Mouse (Mus musculus) myocyte (in vitro differentiated cells): Measurements from ENCODE around the gene Tuba3b. TPM values are rescaled to one million over a fixed set of nuclear protein-coding genes. Genes with fewer than 3 reads are reported as not detected.

ENCODE experiments used
- H3K27me3 ChIP-seq: one replicate; pipeline ENCODE4 v1.6.1; 2011; ENCODE audit not compliant: control insufficient read depth, insufficient read depth, insufficient read length
- H3K36me3 ChIP-seq: one replicate; pipeline ENCODE4 v1.6.1; 2011; ENCODE audit not compliant: control insufficient read depth, insufficient read depth
- H3K4me2 ChIP-seq: one replicate; pipeline ENCODE4 v1.6.1; 2011; ENCODE audit warnings: low read depth, control low read depth
- H3K4me3 ChIP-seq: one replicate; pipeline ENCODE4 v1.5.1; 2011; ENCODE audit warnings: mild to moderate bottlenecking, control low read depth, moderate library complexity
- H3K79me2 ChIP-seq: one replicate; pipeline ENCODE4 v1.6.1; 2011; ENCODE audit not compliant: control insufficient read depth, insufficient read depth
- H3ac ChIP-seq: one replicate; pipeline ENCODE4 v1.6.1; 2011; ENCODE audit not compliant: control insufficient read depth, insufficient read length
- CEBPB ChIP-seq: IDR thresholded peaks from 2 replicates; pipeline ENCODE4 v1.6.1; 2011; ENCODE audit warnings: mild to moderate bottlenecking, moderate library complexity; ENCODE audit not compliant: poor library complexity, insufficient read depth, severe bottlenecking
- E2F4 ChIP-seq: IDR thresholded peaks from one replicate; pipeline ENCODE4 v1.6.1; 2011; ENCODE audit warnings: mild to moderate bottlenecking, control low read depth, moderate library complexity; ENCODE audit not compliant: insufficient read depth
- MAX ChIP-seq: IDR thresholded peaks from one replicate; pipeline ENCODE4 v1.6.1; 2011; ENCODE audit warnings: low read depth, mild to moderate bottlenecking, control low read depth
- MYOD1 ChIP-seq, 3 experiments: IDR thresholded peaks; one replicate each; pipeline ENCODE4 v1.6.1; 2011; ENCODE audit warnings: control low read depth in 2 of 3, low read depth in 2 of 3, mild to moderate bottlenecking in 2 of 3, moderate library complexity in 1 of 3; ENCODE audit not compliant: insufficient read length in 2 of 3, control insufficient read depth in 1 of 3
- MYOG ChIP-seq, 3 experiments: IDR thresholded peaks; one replicate each; pipeline ENCODE4 v1.6.1; 2011; ENCODE audit warnings: control low read depth in 2 of 3, low read depth in 2 of 3, mild to moderate bottlenecking in 2 of 3; ENCODE audit not compliant: insufficient read length in 2 of 3, control insufficient read depth in 1 of 3, insufficient read depth in 1 of 3
- POLR2A ChIP-seq: IDR thresholded peaks from one replicate; pipeline ENCODE4 v1.6.1; 2011; ENCODE audit warnings: low read depth, mild to moderate bottlenecking, control low read depth, moderate library complexity; ENCODE audit not compliant: insufficient read length
- POLR2AphosphoS2 ChIP-seq: IDR thresholded peaks from one replicate; pipeline ENCODE4 v1.6.1; 2011; ENCODE audit warnings: low read depth, control low read depth; ENCODE audit not compliant: insufficient read length
- REST ChIP-seq: IDR thresholded peaks from one replicate; pipeline ENCODE4 v1.6.1; 2011; ENCODE audit warnings: mild to moderate bottlenecking, control low read depth, moderate library complexity; ENCODE audit not compliant: insufficient read depth, insufficient read length
- SRF ChIP-seq: IDR thresholded peaks from one replicate; pipeline ENCODE4 v1.6.1; 2011; ENCODE audit warnings: low read depth; ENCODE audit not compliant: control insufficient read depth, insufficient read length
- TCF12 ChIP-seq: IDR thresholded peaks from one replicate; pipeline ENCODE4 v1.6.1; 2011; ENCODE audit warnings: mild to moderate bottlenecking, control low read depth; ENCODE audit not compliant: poor library complexity, insufficient read depth, severe bottlenecking
- TCF3 ChIP-seq: IDR thresholded peaks from one replicate; pipeline ENCODE4 v1.6.1; 2011; ENCODE audit warnings: low read depth, control low read depth; ENCODE audit not compliant: insufficient read length
- USF1 ChIP-seq: IDR thresholded peaks from one replicate; pipeline ENCODE4 v1.6.1; 2011; ENCODE audit warnings: low read depth, mild to moderate bottlenecking, control low read depth, moderate library complexity
- polyA plus RNA-seq: library from polyadenylated mRNA; unstranded; fragments of >200 nt; fragmentation: generic; extraction: Trizol; gene quantifications from one replicate; pipeline ENCODE4 v1.2.1, GENCODE M21; 2012; ENCODE audit warnings: missing spikeins

Tuba3b gene
- polyA plus RNA-seq, 1 experiment = not detected

DNA sequence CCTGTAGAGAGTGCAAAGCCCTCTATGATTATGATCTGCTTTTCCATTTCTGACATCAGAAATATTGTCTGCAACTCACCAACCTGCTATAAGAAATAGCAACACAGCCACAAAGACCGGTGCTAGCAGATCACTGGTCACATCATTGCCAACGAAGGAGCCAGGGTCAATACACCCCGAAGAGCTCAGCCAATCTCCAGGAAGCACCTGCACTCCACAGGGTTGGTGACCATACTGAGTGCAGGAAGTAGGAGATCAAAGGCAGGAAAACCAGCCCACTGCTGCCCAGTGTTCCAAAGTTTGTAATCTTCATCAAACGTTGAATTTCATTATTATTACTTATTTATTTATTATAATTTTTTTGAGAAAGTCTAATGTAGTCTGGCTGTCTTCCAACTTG lies 10.9 kb upstream of the Tuba3b start:
- Histone ChIP-seq H3K79me2 (no peaks in the 10 kb centered on the region), H3K27me3 (no peaks in the 10 kb centered on the region), H3ac (no peak overlapping the region), H3K4me3 (no peak overlapping the region), H3K36me3 (no peaks in the 10 kb centered on the region), H3K4me2 (no peak overlapping the region)
- TF ChIP-seq TCF12 (no peak), CEBPB (no peak), MYOD1 (IDR thresholded peaks at IDR 0.05; ENCODE audit: control insufficient read depth in 1 of 3, insufficient read length in 2 of 3, low read depth in 2 of 3) (no peak), MYOG (IDR thresholded peaks at IDR 0.05; ENCODE audit: control insufficient read depth in 1 of 3, insufficient read depth in 1 of 3, insufficient read length in 2 of 3, low read depth in 2 of 3) (no peak), SRF (no peak)

DNA sequence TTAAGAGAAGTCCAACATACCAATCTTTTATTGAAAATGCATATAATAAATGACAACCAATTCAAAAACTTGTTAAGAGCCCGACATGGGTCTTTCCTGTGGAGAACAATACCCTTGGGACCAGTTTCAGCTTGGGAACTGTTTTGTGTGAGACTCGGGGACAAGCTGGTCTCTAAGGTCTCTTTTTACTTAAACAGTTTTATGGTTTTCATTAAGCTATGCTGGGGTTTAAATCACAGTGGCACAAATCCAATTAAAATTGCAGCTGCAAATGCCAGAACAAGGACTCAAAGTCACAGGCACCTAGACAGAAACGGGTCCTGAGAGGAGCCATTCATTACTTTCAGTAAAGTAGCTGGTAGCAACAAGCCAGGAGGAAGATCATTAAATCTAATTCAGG lies 10.4 kb upstream of the Tuba3b start:
- Histone ChIP-seq H3K4me3 (no peak overlapping the region), H3K36me3 (no peaks in the 10 kb centered on the region), H3K4me2 (no peak overlapping the region), H3K79me2 (no peaks in the 10 kb centered on the region), H3ac (no peak overlapping the region), H3K27me3 (no peaks in the 10 kb centered on the region)
- TF ChIP-seq E2F4 = no peak
- TF ChIP-seq MAX = no peak
- no peak for TF ChIP-seq CEBPB
- TF ChIP-seq TCF12 = no peak
- no peak for TF ChIP-seq SRF
- TF ChIP-seq REST = no peak
- no peak for TF ChIP-seq POLR2AphosphoS2
- TF ChIP-seq POLR2A = no peak

DNA sequence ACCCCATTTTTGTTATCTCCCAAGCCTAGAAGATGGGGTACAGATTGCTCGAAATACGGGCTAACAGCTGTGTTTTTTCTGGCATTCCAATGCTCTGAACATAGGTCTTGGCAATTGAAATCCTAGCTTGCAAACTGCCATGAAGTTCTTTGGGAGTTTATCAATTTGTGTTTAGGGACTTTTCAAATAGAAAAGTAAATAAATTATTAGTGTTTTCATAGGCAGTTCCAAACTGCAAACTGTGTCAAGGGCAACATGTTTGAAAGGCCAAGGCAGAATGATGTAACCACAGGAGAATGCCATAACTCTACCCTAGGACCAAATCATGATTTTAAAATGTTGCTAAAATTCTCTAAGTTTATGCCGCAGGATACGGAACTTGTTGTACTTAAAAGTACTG lies 7.8 kb upstream of the Tuba3b start:
- Histone ChIP-seq H3ac (no peak overlapping the region), H3K4me3 (no peak overlapping the region)

DNA sequence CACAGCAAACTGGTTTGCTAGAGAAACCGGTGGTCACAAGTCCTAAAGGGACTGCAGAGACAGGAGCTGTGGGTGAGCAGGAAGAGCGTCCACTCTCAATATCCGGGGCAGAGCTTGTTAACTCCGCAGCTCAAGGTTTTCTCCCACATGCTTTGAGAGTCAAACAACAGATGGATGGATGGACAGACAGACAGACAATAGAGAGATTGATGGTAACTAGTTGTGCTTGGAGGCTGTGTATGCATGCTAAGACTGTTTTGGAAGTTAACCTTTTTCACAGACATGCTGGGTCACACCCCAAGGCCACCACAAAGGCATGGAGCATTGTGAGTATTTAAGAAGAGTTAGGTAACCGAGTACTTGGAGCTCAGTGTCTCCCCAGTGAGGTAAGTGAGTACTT lies 6.9 kb upstream of the Tuba3b start:
- H3ac ChIP-seq = no peak overlapping the region
- H3K36me3 ChIP-seq = no peaks in the 10 kb centered on the region
- H3K79me2 ChIP-seq = no peaks in the 10 kb centered on the region
- H3K27me3 ChIP-seq = no peaks in the 10 kb centered on the region
- no peak overlapping the region for H3K4me2 ChIP-seq
- TF ChIP-seq MYOG (IDR thresholded peaks at IDR 0.05; ENCODE audit: control insufficient read depth in 1 of 3, insufficient read depth in 1 of 3, insufficient read length in 2 of 3, low read depth in 2 of 3) (no peak), TCF12 (no peak), E2F4 (no peak), REST (no peak), MYOD1 (IDR thresholded peaks at IDR 0.05; ENCODE audit: control insufficient read depth in 1 of 3, insufficient read length in 2 of 3, low read depth in 2 of 3) (no peak), CEBPB (no peak), POLR2AphosphoS2 (no peak), USF1 (no peak), TCF3 (no peak), SRF (no peak)
- H3K4me3 ChIP-seq = no peak overlapping the region

More for the DNA sequence above, 7.8 kb upstream of the Tuba3b start:
- no peaks in the 10 kb centered on the region for H3K27me3 ChIP-seq
- no peaks in the 10 kb centered on the region for H3K79me2 ChIP-seq
- TF ChIP-seq CEBPB = no peak
- no peak for TF ChIP-seq MYOD1 (IDR thresholded peaks at IDR 0.05; ENCODE audit: control insufficient read depth in 1 of 3, insufficient read length in 2 of 3, low read depth in 2 of 3)
- no peak for TF ChIP-seq MYOG (IDR thresholded peaks at IDR 0.05; ENCODE audit: control insufficient read depth in 1 of 3, insufficient read depth in 1 of 3, insufficient read length in 2 of 3, low read depth in 2 of 3)
- H3K4me2 ChIP-seq = no peak overlapping the region
- H3K36me3 ChIP-seq = no peaks in the 10 kb centered on the region

DNA sequence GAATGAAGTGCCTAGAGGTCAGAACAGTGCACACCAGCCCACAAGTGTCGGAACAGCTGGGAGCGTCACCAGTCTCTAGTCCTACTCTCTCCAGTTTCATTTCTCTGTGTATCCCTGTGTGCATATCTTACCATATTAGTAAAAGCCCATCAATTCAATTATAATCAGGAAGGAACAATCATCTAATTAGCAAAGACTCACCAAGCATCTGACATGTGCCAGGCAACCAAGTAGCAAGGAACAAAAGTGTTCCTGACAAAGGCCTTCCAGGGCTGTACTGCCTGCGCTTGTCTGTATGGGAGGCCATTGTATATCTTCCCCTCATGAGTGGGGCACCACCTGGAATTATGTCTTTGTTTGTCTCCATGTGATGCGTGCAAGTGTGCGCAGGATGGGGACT lies 4.7 kb upstream of the Tuba3b start:
- Histone ChIP-seq H3ac (no peak overlapping the region), H3K36me3 (no peaks in the 10 kb centered on the region), H3K27me3 (no peaks in the 10 kb centered on the region), H3K79me2 (no peaks in the 10 kb centered on the region), H3K4me3 (no peak overlapping the region), H3K4me2 (no peak overlapping the region)
- TF ChIP-seq TCF3 (no peak), MYOD1 (IDR thresholded peaks at IDR 0.05; ENCODE audit: control insufficient read depth in 1 of 3, insufficient read length in 2 of 3, low read depth in 2 of 3) (no peak), POLR2A (no peak), MYOG (IDR thresholded peaks at IDR 0.05; ENCODE audit: control insufficient read depth in 1 of 3, insufficient read depth in 1 of 3, insufficient read length in 2 of 3, low read depth in 2 of 3) (no peak), POLR2AphosphoS2 (no peak), E2F4 (no peak), REST (no peak), CEBPB (no peak), USF1 (no peak), TCF12 (no peak), MAX (no peak), SRF (no peak)
